Mouse (Mus musculus) layer of hippocampus, adult 9-10 months (tissue): ENCODE measurements at regions not wholly inside any gene's neighbourhood (a gene's known extent, or its start where the extent isn't known, plus 50 kb on each side); places are given as distances from the start of the nearest gene placed in this dataset.

Source experiments
- DNase-seq: peaks from one replicate; pipeline ENCODE4 v3.0.0; 2022; ENCODE audit warnings: low spot score

GRCm38 (mm10) chr2:169133855-169134254 lies 178.5 kb upstream of the Zfp64 start:
- DNase-seq, result no peak

GRCm38 (mm10) chr2:169125476-169125875 lies 170.1 kb upstream of the Zfp64 start:
- no peak for DNase-seq

GRCm38 (mm10) chr2:169122887-169123286 lies 167.5 kb upstream of the Zfp64 start:
- DNase-seq, result no peak

GRCm38 (mm10) chr2:169116841-169117240 lies 161.5 kb upstream of the Zfp64 start:
- DNase-seq, result no peak

GRCm38 (mm10) chr2:169109044-169109443 lies 153.7 kb upstream of the Zfp64 start:
- no peak for DNase-seq

- peak; percentile 7 for DNase-seq
Observed at GRCm38 (mm10) chr2:169108037-169108436, 152.7 kb upstream of the Zfp64 start.

- DNase-seq, result no peak
Observed at GRCm38 (mm10) chr2:169101506-169102261, 146.3 kb upstream of the Zfp64 start.

- DNase-seq, result no peak
Observed at GRCm38 (mm10) chr2:169100516-169100915, 145.1 kb upstream of the Zfp64 start.

- DNase-seq, result no peak
Observed at GRCm38 (mm10) chr2:169099678-169100077, 144.3 kb upstream of the Zfp64 start.

- DNase-seq, result no peak
Observed at GRCm38 (mm10) chr2:169098591-169098990, 143.2 kb upstream of the Zfp64 start.

- no peak for DNase-seq
Observed at GRCm38 (mm10) chr2:169094011-169094754, 138.8 kb upstream of the Zfp64 start.

- DNase-seq, result no peak
Observed at GRCm38 (mm10) chr2:169090256-169090655, 134.9 kb upstream of the Zfp64 start.

- DNase-seq, result no peak
Observed at GRCm38 (mm10) chr2:169088870-169089484, 133.6 kb upstream of the Zfp64 start.

GRCm38 (mm10) chr2:169088301-169088700 lies 132.9 kb upstream of the Zfp64 start:
- DNase-seq, result no peak

- no peak for DNase-seq
Observed at GRCm38 (mm10) chr2:169071267-169071666, 115.9 kb upstream of the Zfp64 start.

- no peak for DNase-seq
Observed at GRCm38 (mm10) chr2:169065166-169065698, 109.8 kb upstream of the Zfp64 start.

- DNase-seq, result peak; percentile 60
Observed at GRCm38 (mm10) chr2:169061520-169061919, 106.1 kb upstream of the Zfp64 start.

GRCm38 (mm10) chr2:169060495-169060894 lies 105.1 kb upstream of the Zfp64 start:
- DNase-seq, result no peak

GRCm38 (mm10) chr2:169057831-169058230 lies 102.4 kb upstream of the Zfp64 start:
- DNase-seq, result no peak

GRCm38 (mm10) chr2:169049947-169050346 lies 94.6 kb upstream of the Zfp64 start:
- no peak for DNase-seq

GRCm38 (mm10) chr2:169041748-169042147 lies 86.4 kb upstream of the Zfp64 start:
- DNase-seq, result no peak

- DNase-seq, result no peak
Observed at GRCm38 (mm10) chr2:169037975-169038374, 82.6 kb upstream of the Zfp64 start.

- DNase-seq, result no peak
Observed at GRCm38 (mm10) chr2:169037519-169037918, 82.1 kb upstream of the Zfp64 start.
